Mouse (Mus musculus) ES-Bruce4 (cell line): ENCODE data around the gene Itga2. TPM values are rescaled to one million over a fixed set of nuclear protein-coding genes. Genes with fewer than 3 reads are reported as not detected.

Source experiments
- H3K27ac ChIP-seq: 2 replicates; pipeline ENCODE4 v1.5.1; 2012; ENCODE audit warnings: low read length, inconsistent platforms; ENCODE audit not compliant: insufficient read depth
- H3K27me3 ChIP-seq: 2 replicates; pipeline ENCODE4 v1.6.1; 2012; ENCODE audit warnings: mild to moderate bottlenecking, low read length, inconsistent platforms; ENCODE audit not compliant: control insufficient read depth, poor library complexity, insufficient read depth, severe bottlenecking
- H3K36me3 ChIP-seq: 2 replicates; pipeline ENCODE4 v1.6.1; 2012; ENCODE audit warnings: inconsistent platforms, mild to moderate bottlenecking, low read length, moderate library complexity; ENCODE audit not compliant: control insufficient read depth, poor library complexity, insufficient read depth, severe bottlenecking
- H3K4me1 ChIP-seq: one replicate; pipeline ENCODE4 v1.8.1; 2011; ENCODE audit warnings: low read length; ENCODE audit not compliant: control insufficient read depth, insufficient read depth
- H3K4me3 ChIP-seq: 2 replicates; pipeline ENCODE4 v1.5.1; 2011; ENCODE audit warnings: low read depth, mild to moderate bottlenecking, low read length
- H3K9ac ChIP-seq: 2 replicates; pipeline ENCODE4 v1.6.1; 2012; ENCODE audit warnings: low read depth, mild to moderate bottlenecking, inconsistent platforms; ENCODE audit not compliant: poor library complexity, severe bottlenecking
- H3K9me3 ChIP-seq: replicated peaks from 2 replicates; pipeline ENCODE4 v1.6.1; 2012; ENCODE audit warnings: mild to moderate bottlenecking, low read length, inconsistent platforms; ENCODE audit not compliant: control insufficient read depth, poor library complexity, insufficient read depth, severe bottlenecking
- CTCF ChIP-seq: IDR thresholded peaks from one replicate; pipeline ENCODE4 v1.8.1; 2011; ENCODE audit warnings: low read depth, low read length
- EP300 ChIP-seq: IDR thresholded peaks from 2 replicates; pipeline ENCODE4 v1.6.1; 2011; ENCODE audit warnings: low read depth, low read length; ENCODE audit not compliant: insufficient read depth
- POLR2A ChIP-seq: IDR thresholded peaks from one replicate; pipeline ENCODE4 v1.8.1; 2011; ENCODE audit warnings: low read length; ENCODE audit not compliant: insufficient read depth
- polyA plus RNA-seq: library from polyadenylated mRNA; stranded (reverse); fragments of >200 nt; gene quantifications from 2 replicates; pipeline ENCODE4 v1.2.4, GENCODE M21; 2011; ENCODE audit warnings: low read depth; ENCODE audit not compliant: missing spikeins, insufficient read depth, insufficient read length

Itga2 gene
- polyA plus RNA-seq, 1 experiment: 0.16 TPM

GRCm38 (mm10) chr13:114832761-114833160 lies 99.1 kb downstream of the Itga2 start:
- Histone ChIP-seq H3K9me3 (no peaks in the 10 kb centered on the region), H3K4me3 (no peak overlapping the region), H3K36me3 (no peaks in the 10 kb centered on the region), H3K27me3 (no peaks in the 10 kb centered on the region), H3K27ac (no peak overlapping the region), H3K4me1 (no peaks in the 10 kb centered on the region), H3K9ac (no peak overlapping the region)
- TF ChIP-seq EP300: no peak
- TF ChIP-seq POLR2A: no peak
- no peak for TF ChIP-seq CTCF

- Histone ChIP-seq H3K36me3 (no peaks in the 10 kb centered on the region), H3K27ac (no peak overlapping the region), H3K27me3 (no peaks in the 10 kb centered on the region), H3K9me3 (no peaks in the 10 kb centered on the region), H3K9ac (no peak overlapping the region), H3K4me3 (no peak overlapping the region), H3K4me1 (no peaks in the 10 kb centered on the region)
- TF ChIP-seq EP300 (no peak), POLR2A (no peak), CTCF (no peak)
Measured at GRCm38 (mm10) chr13:114831367-114831833, 100.5 kb downstream of the Itga2 start.

DNA sequence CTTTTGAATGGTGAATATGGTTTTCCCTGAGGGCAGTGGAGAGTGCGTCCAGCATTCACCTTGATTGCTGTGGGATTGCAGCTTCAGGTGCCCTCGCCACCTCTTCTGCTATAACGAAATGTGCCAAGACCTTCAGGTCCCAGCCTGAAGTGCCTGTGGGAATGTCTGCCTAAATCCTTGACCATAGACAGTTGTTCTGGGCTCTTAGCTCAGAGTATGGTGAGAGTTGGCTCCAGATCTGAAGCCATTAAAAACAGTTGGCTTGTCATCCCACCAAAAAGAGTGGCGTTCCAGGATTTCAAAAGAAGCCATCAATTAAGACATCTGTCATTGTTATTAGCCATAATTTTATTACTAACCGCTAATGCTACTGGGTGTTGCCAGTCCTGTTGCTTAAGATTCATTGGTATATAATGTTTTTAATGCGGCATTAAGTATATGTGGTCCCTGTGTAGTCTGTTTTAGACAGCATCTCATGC lies 106.5 kb downstream of the Itga2 start:
- Histone ChIP-seq H3K4me1 (no peaks in the 10 kb centered on the region), H3K9ac (no peak overlapping the region), H3K4me3 (no peak overlapping the region), H3K36me3 (no peaks in the 10 kb centered on the region), H3K27ac (no peak overlapping the region), H3K9me3 (no peaks in the 10 kb centered on the region), H3K27me3 (no peaks in the 10 kb centered on the region)
- TF ChIP-seq EP300 (no peak), CTCF (no peak), POLR2A (no peak)

GRCm38 (mm10) chr13:114822871-114823270 lies 109.0 kb downstream of the Itga2 start:
- H3K9ac ChIP-seq: no peak overlapping the region
- no peak for TF ChIP-seq CTCF
- no peak overlapping the region for H3K27ac ChIP-seq

GRCm38 (mm10) chr13:114818513-114818912 lies 113.4 kb downstream of the Itga2 start:
- Histone ChIP-seq H3K9me3 (no peaks in the 10 kb centered on the region), H3K27me3 (no peaks in the 10 kb centered on the region), H3K4me3 (peak overlapping the region; percentile 78), H3K36me3 (no peaks in the 10 kb centered on the region), H3K27ac (no peak overlapping the region), H3K4me1 (no peaks in the 10 kb centered on the region), H3K9ac (peak overlapping the region; percentile 27)
- no peak for TF ChIP-seq EP300
- no peak for TF ChIP-seq CTCF
- TF ChIP-seq POLR2A: no peak

More at GRCm38 (mm10) chr13:114822871-114823270, 109.0 kb downstream of the Itga2 start:
- H3K4me1 ChIP-seq: no peaks in the 10 kb centered on the region
- H3K9me3 ChIP-seq: no peaks in the 10 kb centered on the region
- H3K36me3 ChIP-seq: no peaks in the 10 kb centered on the region
- no peaks in the 10 kb centered on the region for H3K27me3 ChIP-seq
- H3K4me3 ChIP-seq: no peak overlapping the region

- Histone ChIP-seq H3K9ac (peak within 1 kb of the TSS; percentile 27), H3K27me3 (no peaks in the 10 kb centered on the region), H3K9me3 (no peaks in the 10 kb centered on the region; the same call in 1 of the 2 replicates), H3K4me1 (no peaks in the 10 kb centered on the region), H3K36me3 (no peaks in the 10 kb centered on the region), H3K27ac (no peak within 1 kb of the TSS), H3K4me3 (peak within 1 kb of the TSS; percentile 78)
- TF ChIP-seq EP300 (no peak), CTCF (no peak), POLR2A (no peak)
Measured at GRCm38 (mm10) chr13:114817751-114818360, 114.0 kb downstream of the Itga2 start, which contains the start of gene Mocs2. Gene Mocs2 (plus strand): TSS chr13:114818236.
